Mouse (Mus musculus): ENCODE data around the gene Sorbs1. TPM values are rescaled to one million over a fixed set of nuclear protein-coding genes. Genes with fewer than 3 reads are reported as not detected.

The Sorbs1 gene
- polyA plus RNA-seq, 1 experiment: 79.3 TPM

DNA sequence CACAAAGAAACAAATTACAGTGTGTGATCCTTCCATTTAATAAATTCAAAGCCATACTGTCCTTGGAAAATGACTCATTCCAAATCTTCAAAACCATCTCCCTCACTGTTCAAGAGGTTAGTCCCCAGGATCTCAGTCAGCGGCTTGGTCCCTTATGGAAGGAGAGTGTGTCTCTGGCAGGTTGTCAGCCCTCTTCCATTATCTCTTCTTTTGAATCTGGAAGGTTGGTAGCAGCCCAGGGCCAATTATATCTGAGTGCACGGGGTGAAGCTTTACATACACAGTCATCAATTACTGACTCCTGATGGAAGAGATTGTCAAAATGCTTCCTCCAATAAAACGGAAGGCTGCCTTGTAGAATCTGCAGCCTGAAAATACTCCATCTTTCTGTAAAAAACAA is 126.7 kb downstream of the Sorbs1 start:
- no peaks in the 10 kb centered on the region for H3K4me1 ChIP-seq (ENCODE audit: control insufficient read depth, insufficient read depth, low read length)
- TF ChIP-seq CTCF (IDR thresholded peaks at IDR 0.05; ENCODE audit: borderline replicate concordance, insufficient read depth, low read depth, low read length): no peak
- TF ChIP-seq POLR2A (IDR thresholded peaks at IDR 0.05; ENCODE audit: borderline replicate concordance, insufficient read depth, low read length): no peak
- 86% methylated on average over 3 of the region's 3 CpGs for whole genome bisulfite sequencing

GRCm38 (mm10) chr19:40385334-40385733 is 128.2 kb downstream of the Sorbs1 start:
- Histone ChIP-seq H3K27ac (ENCODE audit: insufficient read depth, low read length) (no peak overlapping the region), H3K4me1 (ENCODE audit: control insufficient read depth, insufficient read depth, low read length) (no peaks in the 10 kb centered on the region), H3K27me3 (ENCODE audit: control insufficient read depth, insufficient read depth, low read length) (no peaks in the 10 kb centered on the region; the same call in 1 of the 2 replicates), H3K4me3 (replicated peaks; ENCODE audit: insufficient read depth, low read depth, low read length) (no peak overlapping the region)
- DNase-seq: no peak
- TF ChIP-seq CTCF (IDR thresholded peaks at IDR 0.05; ENCODE audit: borderline replicate concordance, insufficient read depth, low read depth, low read length) (no peak), POLR2A (IDR thresholded peaks at IDR 0.05; ENCODE audit: borderline replicate concordance, insufficient read depth, low read length) (no peak)
- WGBS: 91% methylated on average over 3 of the region's 3 CpGs

More for the DNA sequence above, 126.7 kb downstream of the Sorbs1 start:
- Histone ChIP-seq H3K27me3 (ENCODE audit: control insufficient read depth, insufficient read depth, low read length) (no peaks in the 10 kb centered on the region; the same call in 1 of the 2 replicates), H3K4me3 (replicated peaks; ENCODE audit: insufficient read depth, low read depth, low read length) (no peak overlapping the region), H3K27ac (ENCODE audit: insufficient read depth, low read length) (no peak overlapping the region)
- DNase-seq: no peak

DNA sequence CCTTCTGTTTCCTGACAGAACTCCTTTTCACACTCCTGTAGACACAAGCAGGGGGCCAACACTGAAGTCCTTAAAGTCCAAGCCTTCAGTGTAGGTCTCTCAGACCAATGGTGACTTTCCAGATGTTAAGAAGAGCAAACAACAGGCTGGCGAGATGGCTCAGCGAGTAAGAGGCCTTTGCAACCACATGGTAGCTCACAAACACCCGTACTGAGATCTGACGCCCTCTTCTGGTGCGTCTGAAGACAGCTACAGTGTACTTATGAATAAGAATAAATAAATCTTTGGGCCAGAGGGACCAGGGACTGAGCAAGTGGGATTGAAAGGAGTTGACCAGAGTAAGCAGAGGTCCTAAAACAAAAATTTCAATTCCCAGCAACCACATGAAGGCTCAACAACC is 129.6 kb downstream of the Sorbs1 start:
- Histone ChIP-seq H3K4me1 (ENCODE audit: control insufficient read depth, insufficient read depth, low read length) (no peaks in the 10 kb centered on the region), H3K27ac (ENCODE audit: insufficient read depth, low read length) (no peak overlapping the region)

GRCm38 (mm10) chr19:40380656-40381055 is 132.9 kb downstream of the Sorbs1 start:
- TF ChIP-seq CTCF (IDR thresholded peaks at IDR 0.05; ENCODE audit: borderline replicate concordance, insufficient read depth, low read depth, low read length) (no peak), POLR2A (IDR thresholded peaks at IDR 0.05; ENCODE audit: borderline replicate concordance, insufficient read depth, low read length) (no peak)
- DNase-seq: no peak
- Histone ChIP-seq H3K4me3 (replicated peaks; ENCODE audit: insufficient read depth, low read depth, low read length) (no peak overlapping the region), H3K27me3 (ENCODE audit: control insufficient read depth, insufficient read depth, low read length) (no peaks in the 10 kb centered on the region; the same call in 1 of the 2 replicates), H3K27ac (ENCODE audit: insufficient read depth, low read length) (no peak overlapping the region), H3K4me1 (ENCODE audit: control insufficient read depth, insufficient read depth, low read length) (peaks cover 17% of the 10 kb centered on the region)
- WGBS: 54% methylated on average over 3 of the region's 3 CpGs

More for the DNA sequence above, 129.6 kb downstream of the Sorbs1 start:
- DNase-seq: no peak
- 56% methylated on average over 5 of the region's 5 CpGs for WGBS
- H3K4me3 ChIP-seq (replicated peaks; ENCODE audit: insufficient read depth, low read depth, low read length): no peak overlapping the region
- no peak for TF ChIP-seq POLR2A (IDR thresholded peaks at IDR 0.05; ENCODE audit: borderline replicate concordance, insufficient read depth, low read length)
- no peak; the same call in 1 of the 2 replicates for TF ChIP-seq CTCF (IDR thresholded peaks at IDR 0.05; ENCODE audit: borderline replicate concordance, insufficient read depth, low read depth, low read length)
- H3K27me3 ChIP-seq (ENCODE audit: control insufficient read depth, insufficient read depth, low read length): no peaks in the 10 kb centered on the region; the same call in 1 of the 2 replicates

GRCm38 (mm10) chr19:40380005-40380404 is 133.6 kb downstream of the Sorbs1 start:
- TF ChIP-seq CTCF (IDR thresholded peaks at IDR 0.05; ENCODE audit: borderline replicate concordance, insufficient read depth, low read depth, low read length): no peak
- Histone ChIP-seq H3K4me3 (replicated peaks; ENCODE audit: insufficient read depth, low read depth, low read length) (no peak overlapping the region), H3K27ac (ENCODE audit: insufficient read depth, low read length) (no peak overlapping the region), H3K27me3 (ENCODE audit: control insufficient read depth, insufficient read depth, low read length) (no peaks in the 10 kb centered on the region; the same call in 1 of the 2 replicates), H3K4me1 (ENCODE audit: control insufficient read depth, insufficient read depth, low read length) (peaks cover 17% of the 10 kb centered on the region)
- WGBS: 49% methylated on average over 6 of the region's 6 CpGs
- DNase-seq: no peak

DNA sequence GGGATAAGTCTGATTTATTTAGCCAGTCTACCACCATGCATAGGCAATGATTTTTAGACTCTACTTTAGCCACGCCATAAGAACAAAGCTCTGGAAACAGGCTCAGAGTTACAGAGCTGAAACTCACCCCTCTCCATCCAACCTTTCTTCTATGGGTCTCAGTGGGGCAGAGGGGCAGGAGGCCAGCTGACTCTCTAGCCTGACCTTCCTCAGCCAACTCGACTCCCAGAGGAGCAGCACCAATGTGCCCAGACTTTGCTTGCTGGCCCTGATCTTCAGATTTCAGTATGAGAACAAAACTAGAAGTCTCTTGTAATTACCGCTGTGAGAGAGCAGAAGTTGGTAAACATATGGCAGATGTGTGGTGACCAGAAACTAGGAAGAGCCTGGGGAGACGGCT is 134.5 kb downstream of the Sorbs1 start:
- TF ChIP-seq POLR2A (IDR thresholded peaks at IDR 0.05; ENCODE audit: borderline replicate concordance, insufficient read depth, low read length) (no peak), CTCF (IDR thresholded peaks at IDR 0.05; ENCODE audit: borderline replicate concordance, insufficient read depth, low read depth, low read length) (no peak)
- 83% methylated on average over 4 of the region's 4 CpGs for WGBS
- no peaks in the 10 kb centered on the region; the same call in 1 of the 2 replicates for H3K27me3 ChIP-seq (ENCODE audit: control insufficient read depth, insufficient read depth, low read length)
- no peak for DNase-seq
- H3K27ac ChIP-seq (ENCODE audit: insufficient read depth, low read length): no peak overlapping the region
- no peak overlapping the region for H3K4me3 ChIP-seq (replicated peaks; ENCODE audit: insufficient read depth, low read depth, low read length)
- peaks cover 17% of the 10 kb centered on the region for H3K4me1 ChIP-seq (ENCODE audit: control insufficient read depth, insufficient read depth, low read length)

GRCm38 (mm10) chr19:40377632-40378031 is 135.9 kb downstream of the Sorbs1 start:
- Histone ChIP-seq H3K4me3 (replicated peaks; ENCODE audit: insufficient read depth, low read depth, low read length) (no peak overlapping the region), H3K4me1 (ENCODE audit: control insufficient read depth, insufficient read depth, low read length) (peaks cover 19% of the 10 kb centered on the region), H3K27me3 (ENCODE audit: control insufficient read depth, insufficient read depth, low read length) (no peaks in the 10 kb centered on the region; the same call in 1 of the 2 replicates), H3K27ac (ENCODE audit: insufficient read depth, low read length) (no peak overlapping the region)
- TF ChIP-seq POLR2A (IDR thresholded peaks at IDR 0.05; ENCODE audit: borderline replicate concordance, insufficient read depth, low read length) (no peak), CTCF (IDR thresholded peaks at IDR 0.05; ENCODE audit: borderline replicate concordance, insufficient read depth, low read depth, low read length) (no peak)
- peak in 1 of 2 experiments; percentile 50 for DNase-seq
- WGBS: 27% methylated on average over 14 of the region's 14 CpGs

GRCm38 (mm10) chr19:40376566-40377281 is 136.9 kb downstream of the Sorbs1 start:
- Histone ChIP-seq H3K4me3 (replicated peaks; ENCODE audit: insufficient read depth, low read depth, low read length) (no peak overlapping the region), H3K27ac (ENCODE audit: insufficient read depth, low read length) (no peak overlapping the region), H3K27me3 (ENCODE audit: control insufficient read depth, insufficient read depth, low read length) (no peaks in the 10 kb centered on the region; the same call in 1 of the 2 replicates), H3K4me1 (ENCODE audit: control insufficient read depth, insufficient read depth, low read length) (peaks cover 19% of the 10 kb centered on the region)
- TF ChIP-seq CTCF (IDR thresholded peaks at IDR 0.05; ENCODE audit: borderline replicate concordance, insufficient read depth, low read depth, low read length): no peak
- TF ChIP-seq POLR2A (IDR thresholded peaks at IDR 0.05; ENCODE audit: borderline replicate concordance, insufficient read depth, low read length): no peak
- WGBS: 62% methylated on average over 21 of the region's 21 CpGs
- DNase-seq: peak in 1 of 2 experiments; percentile 53

Data from cerebellum, adult 2 months (tissue).